Mouse (Mus musculus) erythroid progenitor cell, adult 5-6 weeks (primary cell): ENCODE results near the gene Il23a. TPM values are rescaled to one million over a fixed set of nuclear protein-coding genes. Genes with fewer than 3 reads are reported as not detected.
"Not testable (repeated sequence)": the region's sequence is repeated elsewhere in the genome, so short reads cannot be mapped to it uniquely, and the experiment has no call there.

Experiments used
- ATAC-seq: replicated peaks from 2 replicates; pipeline ENCODE4 v1.8.0; 2016; ENCODE audit warnings: moderate number of reproducible peaks, mild to moderate bottlenecking, moderate TSS enrichment, inconsistent platforms; ENCODE audit not compliant: poor library complexity, low FRiP score, severe bottlenecking
- total RNA-seq, 2 experiments: library from RNA; stranded (forward) in 1 of 2; stranded (reverse) in 1 of 2; fragments of 150-400 nt in 1 of 2; fragments of 186-747, 209-891 nt in 1 of 2; gene quantifications; 2 replicates each; pipeline versions ENCODE4 v1.2.3 to v1.2.4; 2015 to 2017; ENCODE audit warnings: low replicate concordance in 2 of 2

Il23a gene
- total RNA-seq (2015; ENCODE audit: low replicate concordance): not detected in 2 replicates
- total RNA-seq (2017; ENCODE audit: low replicate concordance): 0.39 TPM in 1 of 2 replicates, not detected in the other

DNA sequence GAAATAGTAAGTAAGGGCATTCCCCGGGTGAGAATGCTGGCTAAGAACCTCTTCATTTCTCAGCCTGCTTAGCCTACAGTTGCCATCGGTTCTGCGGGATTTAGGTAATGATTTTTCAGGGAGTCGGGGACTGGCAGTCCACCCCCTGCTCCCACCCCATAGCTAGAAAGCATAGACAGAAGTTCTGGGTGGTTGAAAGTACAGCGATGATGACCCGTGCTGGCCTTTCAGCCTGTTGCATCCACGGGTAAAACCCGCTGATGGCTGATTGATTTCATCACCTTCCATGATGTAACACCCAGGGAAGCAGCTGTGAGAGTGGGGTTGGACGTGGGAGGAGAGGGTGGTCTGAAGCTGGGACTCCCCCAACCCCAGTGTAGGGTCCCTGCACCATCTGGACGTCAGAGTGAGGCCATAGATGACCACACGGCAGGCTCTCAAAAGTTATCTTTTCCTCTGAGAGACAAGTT, at the start of gene Il23a:
TSS of gene Il23a (minus strand) at position 51 of the 470 bp plus-strand sequence.
- no peak for ATAC-seq

GRCm38 (mm10) chr10:128347541-128347940, 49.0 kb upstream of the Il23a start:
- ATAC-seq: no peak

GRCm38 (mm10) chr10:128344568-128345275, 46.2 kb upstream of the Il23a start:
- peak; percentile 95 for ATAC-seq

GRCm38 (mm10) chr10:128343436-128343835, 44.9 kb upstream of the Il23a start:
- no peak for ATAC-seq

DNA sequence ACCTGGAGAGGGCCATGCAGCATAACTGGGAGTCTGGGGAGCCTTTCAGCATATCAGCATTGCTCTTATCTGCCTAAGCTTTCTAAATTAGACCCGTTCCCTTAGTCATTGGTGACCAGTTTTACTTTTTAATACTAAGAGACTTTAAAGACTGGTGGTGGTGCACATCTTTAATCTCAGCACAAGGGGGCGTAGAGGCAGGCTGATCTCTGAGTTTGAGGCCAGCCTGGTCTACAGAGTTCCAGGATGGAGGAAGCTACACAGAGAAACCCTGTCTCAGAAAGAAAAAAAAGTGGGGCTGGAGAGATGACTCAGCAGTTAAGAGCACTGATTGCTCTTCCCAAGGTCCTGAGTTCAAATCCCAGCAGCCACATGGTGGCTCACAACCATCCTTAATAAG, 41.7 kb upstream of the Il23a start:
- no peak for ATAC-seq

- ATAC-seq: no peak
Measured at GRCm38 (mm10) chr10:128338948-128339347, 40.4 kb upstream of the Il23a start.

DNA sequence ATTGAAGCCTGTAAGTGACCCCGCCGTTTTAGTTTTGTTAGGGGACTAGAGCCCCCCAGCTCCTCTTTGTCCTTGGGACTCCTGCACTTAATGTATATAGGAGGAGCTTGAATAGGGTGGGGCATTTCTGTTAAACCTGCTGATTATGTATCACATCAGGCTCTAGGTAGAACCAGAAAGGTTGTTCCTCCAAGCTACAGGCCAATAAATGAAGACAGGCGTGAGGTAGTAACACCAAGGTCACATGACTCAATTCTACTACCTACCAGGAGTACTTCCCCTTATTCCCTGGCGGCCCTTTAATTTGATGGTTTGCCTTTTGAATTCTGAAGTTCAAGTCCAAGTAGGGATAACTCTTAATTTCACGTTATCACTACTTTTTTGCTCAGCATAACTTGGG, 39.9 kb upstream of the Il23a start:
- ATAC-seq: peak; percentile 6; the same call in 1 of the 2 replicates

- peak; percentile 71 for ATAC-seq
Measured at GRCm38 (mm10) chr10:128337306-128338181, 39.0 kb upstream of the Il23a start, which contains the start of gene Cs. Gene Cs, plus strand, starts transcription at chr10:128337734.

DNA sequence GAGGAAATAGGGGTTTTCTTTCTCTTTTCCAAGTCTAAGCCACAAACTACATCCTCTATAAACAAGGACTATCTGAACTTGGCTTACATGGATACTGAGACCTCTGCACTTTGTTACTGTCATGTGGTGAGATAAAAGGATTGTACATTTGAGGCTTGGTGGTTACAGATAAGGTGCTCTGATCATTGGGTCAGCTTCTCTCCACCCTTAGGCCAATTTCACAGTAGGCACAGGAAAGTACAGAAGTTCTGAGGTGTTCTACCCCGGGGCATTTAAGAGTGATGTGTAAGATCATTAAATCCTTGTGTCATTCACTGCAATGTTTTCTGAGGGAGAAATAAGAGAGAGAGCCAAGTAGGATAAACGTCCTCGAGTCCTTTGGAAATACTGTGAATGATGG, 38.0 kb upstream of the Il23a start:
- peak; percentile 56 for ATAC-seq

GRCm38 (mm10) chr10:128336195-128336594, 37.6 kb upstream of the Il23a start:
- no peak for ATAC-seq

DNA sequence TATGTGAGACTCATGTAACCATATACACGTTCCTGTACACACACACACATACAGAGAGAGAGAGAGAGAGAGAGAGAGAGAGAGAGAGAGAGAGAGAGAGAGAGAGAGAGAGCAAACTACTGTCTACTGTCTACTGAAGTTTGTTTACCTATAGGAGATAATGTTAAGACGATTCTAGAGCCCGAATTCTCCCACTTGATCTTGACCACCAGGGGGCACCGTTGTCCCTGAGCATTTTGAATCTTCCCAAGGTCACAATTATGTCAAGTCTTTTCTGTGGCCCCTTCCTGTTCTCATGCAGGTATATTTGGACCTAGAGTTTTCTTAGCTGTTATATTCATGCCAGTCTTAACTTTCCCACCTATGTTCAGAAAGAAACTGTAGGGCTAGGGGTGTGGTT, 37.0 kb upstream of the Il23a start:
- peak; percentile 50 for ATAC-seq

DNA sequence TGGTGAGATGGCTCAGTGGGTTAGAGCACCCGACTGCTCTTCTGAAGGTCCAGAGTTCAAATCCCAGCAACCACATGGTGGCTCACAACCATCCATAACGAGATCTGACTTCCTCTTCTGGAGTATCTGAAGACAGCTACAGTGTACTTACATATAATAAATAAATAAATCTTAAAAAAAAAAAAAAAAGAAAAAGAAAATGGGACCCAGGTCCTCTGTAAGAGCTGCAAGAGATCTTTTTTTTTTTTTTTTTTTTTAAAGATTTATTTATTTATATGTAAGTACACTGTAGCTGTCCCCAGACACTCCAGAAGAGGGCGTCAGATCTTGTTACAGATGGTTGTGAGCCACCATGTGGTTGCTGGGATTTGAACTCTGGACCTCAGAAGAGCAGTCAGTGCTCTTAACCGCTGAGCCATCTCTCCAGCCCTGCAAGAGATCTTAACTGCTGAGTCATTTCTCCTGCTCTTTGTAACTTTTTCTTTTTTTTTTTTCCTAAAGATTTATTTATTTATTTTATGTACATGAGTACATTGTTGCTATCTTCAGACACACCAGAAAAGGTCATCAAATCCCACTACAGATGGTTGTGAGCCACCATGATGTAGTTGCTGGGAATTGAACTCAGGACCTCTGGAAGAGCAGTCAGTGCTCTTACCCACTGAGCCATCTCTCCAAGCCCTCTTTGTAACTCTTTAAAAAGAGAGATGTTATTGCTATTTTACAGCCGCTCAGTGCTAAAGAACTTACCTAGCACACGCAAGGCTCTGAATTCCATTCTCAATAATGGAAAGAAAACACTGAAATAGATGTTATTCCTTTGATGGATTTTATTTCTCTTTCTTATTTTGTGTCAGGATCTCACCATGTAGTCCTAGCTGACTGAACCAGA, 34.1 kb upstream of the Il23a start:
- ATAC-seq: not testable (repeated sequence)

DNA sequence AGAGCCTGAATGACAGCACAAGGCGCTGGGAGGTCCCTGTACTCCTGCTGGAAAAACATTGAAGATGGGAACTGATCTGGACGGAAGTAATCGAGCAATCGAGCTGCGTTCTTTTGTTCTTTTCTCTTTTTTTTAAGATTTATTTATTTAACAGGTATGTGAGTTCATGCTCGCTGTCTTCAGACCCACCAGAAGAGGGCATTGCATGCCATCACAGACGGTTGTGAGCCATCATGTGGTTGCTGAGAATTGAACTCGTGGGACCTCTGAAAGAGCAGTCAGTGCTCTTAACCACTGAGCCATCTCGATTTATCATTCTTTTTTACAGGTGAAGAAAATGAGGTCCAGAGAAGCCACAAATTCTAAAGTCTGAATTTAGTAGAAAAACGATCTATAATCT, 29.1 kb upstream of the Il23a start:
- ATAC-seq: no peak

- ATAC-seq: no peak
Measured at GRCm38 (mm10) chr10:128326825-128327224, 28.3 kb upstream of the Il23a start.

DNA sequence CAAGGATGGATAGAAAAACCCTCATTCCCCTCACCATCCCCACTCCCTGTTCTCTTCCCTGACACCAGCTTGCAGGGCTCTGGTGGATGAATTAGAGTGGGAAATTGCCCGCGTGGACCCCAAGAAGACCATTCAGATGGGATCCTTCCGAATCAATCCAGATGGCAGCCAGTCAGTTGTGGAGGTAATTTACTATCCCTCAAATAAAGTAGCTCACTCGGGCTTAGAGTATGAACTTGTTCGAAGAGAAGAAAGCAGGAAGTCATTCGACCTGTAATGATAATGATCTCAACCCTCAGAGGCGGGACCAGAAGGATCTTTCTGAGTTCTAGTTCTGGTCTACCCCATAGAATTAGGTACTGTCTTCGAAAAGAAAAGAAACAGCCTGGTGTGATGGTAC, 25.0 kb upstream of the Il23a start:
- no peak for ATAC-seq

DNA sequence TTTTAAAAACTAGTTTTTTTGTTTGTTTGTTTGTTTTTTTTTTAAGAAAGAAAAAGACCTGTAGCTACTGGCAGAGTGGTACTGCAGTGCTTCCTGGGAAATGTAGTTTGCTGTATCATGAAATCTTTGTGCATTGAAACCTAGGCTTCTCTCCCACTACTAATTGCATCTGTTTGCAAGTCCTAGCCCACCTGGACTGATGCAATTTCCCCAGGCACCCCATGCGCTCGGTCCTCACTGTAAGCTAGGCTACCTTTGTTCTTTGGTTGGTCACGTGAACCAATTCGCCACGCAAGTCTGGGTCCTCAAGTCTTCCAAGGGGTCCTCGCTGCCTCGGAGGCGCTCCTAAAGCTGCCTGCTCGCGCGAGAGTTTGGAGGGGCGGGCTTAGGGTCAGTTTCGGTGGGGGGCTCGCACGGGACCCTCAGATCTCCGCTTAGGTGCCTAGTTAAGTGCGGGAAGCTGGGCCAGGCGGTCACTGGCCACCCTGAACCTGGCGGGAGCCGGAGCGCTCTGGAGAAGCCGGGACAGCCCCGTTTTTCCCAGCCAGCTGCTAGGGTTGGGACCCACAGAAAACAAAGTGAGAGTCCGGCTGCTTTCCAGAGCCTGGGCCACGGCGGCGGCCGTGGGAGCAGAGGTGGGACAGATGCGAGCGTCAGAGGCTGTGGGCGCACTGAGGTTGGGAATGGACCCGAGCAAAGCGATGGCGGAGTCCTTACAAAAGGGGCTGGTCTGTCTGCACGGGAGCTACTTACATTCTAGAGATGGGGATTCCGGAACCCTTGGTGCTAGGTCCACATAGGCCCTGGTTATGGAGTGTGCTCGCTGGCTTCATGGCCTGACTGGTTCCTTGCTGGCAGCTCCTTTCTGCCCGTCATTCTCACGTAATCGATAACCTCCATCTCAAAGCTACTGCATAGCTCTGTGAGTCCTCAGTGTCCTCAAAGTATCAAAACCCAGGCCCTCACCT, 23.9 kb upstream of the Il23a start, which contains the start of gene Cnpy2:
TSS of gene Cnpy2 (plus strand) at position 319 of the 968 bp plus-strand sequence.
- ATAC-seq: peak; percentile 77

DNA sequence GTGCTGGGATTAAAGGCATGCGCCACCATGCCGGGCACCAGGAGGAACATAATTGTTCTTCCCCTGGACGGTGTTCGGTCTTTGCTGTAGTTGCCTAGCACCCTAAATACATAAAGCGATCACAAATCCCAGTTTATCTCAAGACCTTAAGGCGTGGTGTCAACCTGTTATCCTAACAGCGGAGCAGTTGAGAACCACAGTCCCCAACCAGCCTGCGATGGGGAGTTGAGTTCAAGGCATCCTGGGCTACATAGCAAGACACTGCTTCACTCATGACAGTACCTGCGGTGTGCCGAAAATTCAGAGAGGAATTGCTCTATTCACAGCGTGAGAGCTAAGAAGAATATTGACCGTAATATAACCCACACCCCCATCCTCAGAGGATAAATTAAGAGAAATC, 23.1 kb upstream of the Il23a start:
- no peak for ATAC-seq

- ATAC-seq: 0 out of 2 replicates have a peak, but pooled peaks have one; percentile 21
Measured at GRCm38 (mm10) chr10:128315578-128315977, 17.0 kb upstream of the Il23a start.
